Mouse (Mus musculus) layer of hippocampus, postnatal 25 days (tissue): ENCODE data around the gene Klrb1. TPM values are rescaled to one million over a fixed set of nuclear protein-coding genes. Genes with fewer than 3 reads are reported as not detected.
"Not testable (repeated sequence)": the region's sequence is repeated elsewhere in the genome, so short reads cannot be mapped to it uniquely, and the experiment has no call there.

Source experiments
- DNase-seq, 2 experiments: peaks; one replicate each; pipeline ENCODE4 v3.0.0; 2022; ENCODE audit warnings: mixed read lengths in 2 of 2, low spot score in 1 of 2; ENCODE audit errors: extremely low spot score in 1 of 2
- total RNA-seq, 2 experiments: library from RNA; stranded (reverse); gene quantifications; 2 replicates each; pipeline ENCODE4 v1.2.3; 2021

Gene Klrb1
- total RNA-seq, result 1 to 10 TPM; 1.2 to 1.4 TPM

DNA sequence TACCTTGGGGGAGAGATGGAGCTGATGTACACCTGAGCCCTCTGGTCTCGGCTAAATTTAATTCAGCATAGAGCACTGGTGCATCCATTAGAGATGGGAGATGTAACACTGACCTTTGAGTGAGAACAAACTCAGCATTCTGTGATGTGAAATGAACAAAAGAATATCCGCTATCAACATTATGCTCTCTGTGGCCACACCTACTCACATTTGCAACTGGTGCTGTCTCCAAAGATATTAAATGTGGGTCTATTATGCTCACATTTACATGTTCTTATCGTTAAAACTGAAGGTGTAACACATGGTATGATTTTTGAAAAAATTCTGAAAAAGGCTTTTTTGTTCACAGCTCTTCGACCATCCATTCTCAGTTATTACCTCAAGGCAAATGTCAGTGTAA is at the start of gene Klrb1:
Klrb1 (minus strand) TSS at position 101 of the 400 bp plus-strand sequence.
- DNase-seq, result no peak

DNA sequence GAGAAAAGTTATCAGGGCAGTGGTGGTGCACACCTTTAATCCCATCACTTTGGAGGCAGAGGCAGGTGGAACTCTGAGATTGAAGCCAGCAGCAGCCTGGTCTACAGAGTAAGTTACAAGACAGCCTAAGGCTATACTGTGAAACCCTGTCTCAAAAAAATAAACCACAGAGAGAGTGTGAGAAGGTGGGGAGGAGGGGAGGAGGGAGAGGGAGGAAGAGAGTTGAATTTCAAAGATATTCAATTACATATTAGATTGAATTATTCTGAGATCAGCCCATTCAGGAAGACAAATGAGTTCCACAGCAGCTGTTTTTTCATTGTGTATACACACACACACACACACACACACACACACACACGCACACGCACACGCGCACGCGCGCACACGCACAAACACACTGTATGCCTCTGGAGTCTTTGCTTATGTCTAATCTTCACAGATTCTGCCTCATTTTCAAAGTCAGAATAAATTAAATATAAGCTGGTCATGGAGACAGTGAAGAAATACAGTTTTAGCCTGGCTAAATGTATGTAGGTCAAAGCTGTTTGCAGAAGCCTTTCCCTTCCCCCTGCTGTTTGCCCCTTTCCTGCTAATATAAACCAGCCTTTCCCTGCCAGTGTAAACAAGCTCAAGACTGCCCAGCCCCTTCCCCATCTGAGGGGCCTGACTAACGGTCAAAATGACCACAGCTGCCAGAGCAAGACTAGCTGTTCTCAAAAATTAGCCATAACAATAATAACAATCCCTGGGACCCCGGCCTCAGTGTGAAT is 46.8 kb upstream of the Klrb1 start:
- DNase-seq, result no peak

DNA sequence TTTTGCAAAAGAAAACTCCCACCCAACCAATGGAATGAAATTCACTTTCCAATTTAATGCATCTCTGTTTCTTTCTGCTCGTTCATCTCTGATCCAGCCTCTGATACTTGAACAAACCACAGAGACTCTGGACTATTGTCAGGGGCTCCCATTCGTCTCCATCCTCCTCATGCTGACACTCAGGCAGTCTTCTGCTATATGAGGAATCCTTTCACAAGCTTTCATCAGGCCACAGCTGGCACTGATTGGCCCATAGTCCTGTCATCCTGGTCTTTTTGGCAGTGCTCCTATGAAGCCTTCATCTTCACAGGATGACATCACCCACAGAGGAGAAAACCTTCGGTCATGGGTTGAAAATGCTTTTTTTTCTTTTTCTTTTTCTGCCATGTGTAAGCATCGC is 45.2 kb upstream of the Klrb1 start:
- no peak for DNase-seq

DNA sequence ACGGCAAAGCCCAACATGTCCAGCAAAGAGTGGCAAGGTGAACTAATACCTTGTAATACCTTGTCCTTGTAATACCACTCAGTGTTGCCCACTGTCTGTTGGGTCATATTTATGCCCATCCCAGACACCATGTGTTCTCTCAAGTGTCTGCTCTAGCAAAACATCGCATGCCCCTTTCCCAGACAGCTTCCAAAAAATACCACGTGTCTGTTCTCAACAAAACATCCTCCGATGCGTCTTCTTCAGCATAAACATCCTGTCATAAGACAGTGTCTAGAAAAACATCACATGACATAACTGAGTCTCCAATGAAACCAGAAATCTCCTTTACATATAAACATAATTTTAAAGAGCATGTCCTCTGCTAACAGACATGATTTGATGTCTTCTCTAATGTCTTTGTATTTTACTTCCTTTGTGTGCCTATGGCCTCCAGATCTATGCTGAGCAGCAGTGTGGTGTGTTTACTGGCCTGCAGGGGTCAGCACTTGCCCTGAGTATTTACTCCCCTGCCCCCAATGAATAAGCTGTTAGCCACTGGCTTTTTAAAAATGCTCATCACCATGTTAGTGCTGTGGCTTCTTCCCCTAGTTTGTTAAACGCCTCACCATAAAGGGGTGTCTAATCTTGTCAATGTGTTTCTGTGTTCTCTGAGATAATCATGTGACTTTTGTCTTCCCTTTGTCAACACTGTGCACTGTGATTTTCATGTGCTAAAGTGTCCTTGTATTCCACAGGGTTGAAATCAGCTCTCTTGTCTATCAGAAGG is 43.8 kb upstream of the Klrb1 start:
- DNase-seq, result peak in 1 of 2 experiments; percentile 15

DNA sequence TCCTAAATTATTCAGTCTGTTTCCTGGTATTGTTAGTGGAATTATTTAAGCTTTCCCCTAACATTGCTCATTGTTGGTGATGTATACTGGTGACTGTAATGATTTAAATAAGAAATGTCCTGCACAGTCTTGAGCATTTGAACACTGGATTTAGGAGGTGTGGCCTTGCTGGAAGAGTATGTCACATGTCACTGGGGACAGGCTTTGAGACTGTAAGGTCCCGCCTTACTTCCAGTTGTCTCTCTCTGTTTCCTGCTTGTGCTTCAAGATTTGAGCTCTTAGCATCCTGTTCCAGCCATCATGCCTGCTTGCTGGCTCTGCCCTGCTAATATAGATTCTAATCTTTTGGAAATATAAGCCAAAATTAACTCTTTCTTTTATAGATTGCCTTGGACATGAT is 42.4 kb upstream of the Klrb1 start:
- no peak for DNase-seq

DNA sequence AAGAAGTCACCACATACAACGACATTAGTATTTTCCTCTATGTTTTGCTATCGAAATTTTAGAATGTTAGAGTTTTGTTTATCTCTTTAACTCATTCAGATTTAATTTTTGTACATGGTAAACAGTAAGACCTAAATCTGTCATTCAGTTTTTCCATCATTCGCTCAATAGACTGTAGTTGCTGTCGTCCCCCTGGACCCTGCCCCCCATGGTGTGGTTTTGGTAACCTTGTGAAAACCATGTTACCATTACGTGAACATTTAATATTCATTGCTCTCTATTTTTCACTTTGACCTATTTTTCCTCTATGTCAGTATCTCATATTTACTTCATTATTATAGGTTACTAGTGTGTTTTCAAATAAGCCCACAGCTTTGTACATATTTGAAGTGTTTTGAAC is 41.7 kb upstream of the Klrb1 start:
- DNase-seq, result no peak

DNA sequence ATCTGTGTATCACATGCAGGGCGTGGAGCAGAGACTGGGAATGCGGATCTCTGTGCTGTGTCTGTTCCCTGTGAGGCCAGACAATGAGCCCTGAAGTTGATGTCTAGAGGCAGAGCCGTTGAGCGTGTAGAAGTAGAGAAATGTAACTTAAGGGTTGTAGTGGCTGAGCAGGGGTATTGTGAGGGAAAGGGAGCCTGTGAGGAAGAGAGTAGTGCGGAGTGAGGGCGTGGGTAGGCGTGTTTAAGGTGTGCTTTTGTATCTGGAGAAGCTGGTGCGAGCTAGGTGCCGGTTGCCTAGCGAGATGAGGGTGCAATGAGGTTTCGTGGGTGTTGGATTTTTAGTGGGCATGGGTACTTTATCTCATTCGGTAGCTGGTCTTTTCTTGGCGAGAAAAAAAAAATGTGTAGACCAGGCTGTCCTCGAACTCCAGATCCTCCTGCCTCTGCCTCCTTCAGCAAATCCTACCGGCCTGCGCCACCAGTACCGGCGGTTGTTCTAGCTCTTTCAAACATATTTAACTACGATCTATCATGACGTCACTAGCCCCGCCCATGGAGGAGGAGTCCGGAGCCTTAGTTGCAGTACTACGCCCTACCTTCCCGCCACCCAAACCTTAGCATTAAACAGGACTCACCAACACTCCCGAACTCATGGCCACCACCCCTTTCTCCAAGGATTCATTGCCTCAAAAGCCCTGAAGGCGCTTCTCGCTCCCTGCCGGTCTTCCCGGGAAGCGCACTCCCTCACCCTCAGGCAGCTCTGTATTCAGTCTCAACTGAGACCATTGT is 41.1 kb upstream of the Klrb1 start:
- peak; percentile 78 to 95 for DNase-seq

DNA sequence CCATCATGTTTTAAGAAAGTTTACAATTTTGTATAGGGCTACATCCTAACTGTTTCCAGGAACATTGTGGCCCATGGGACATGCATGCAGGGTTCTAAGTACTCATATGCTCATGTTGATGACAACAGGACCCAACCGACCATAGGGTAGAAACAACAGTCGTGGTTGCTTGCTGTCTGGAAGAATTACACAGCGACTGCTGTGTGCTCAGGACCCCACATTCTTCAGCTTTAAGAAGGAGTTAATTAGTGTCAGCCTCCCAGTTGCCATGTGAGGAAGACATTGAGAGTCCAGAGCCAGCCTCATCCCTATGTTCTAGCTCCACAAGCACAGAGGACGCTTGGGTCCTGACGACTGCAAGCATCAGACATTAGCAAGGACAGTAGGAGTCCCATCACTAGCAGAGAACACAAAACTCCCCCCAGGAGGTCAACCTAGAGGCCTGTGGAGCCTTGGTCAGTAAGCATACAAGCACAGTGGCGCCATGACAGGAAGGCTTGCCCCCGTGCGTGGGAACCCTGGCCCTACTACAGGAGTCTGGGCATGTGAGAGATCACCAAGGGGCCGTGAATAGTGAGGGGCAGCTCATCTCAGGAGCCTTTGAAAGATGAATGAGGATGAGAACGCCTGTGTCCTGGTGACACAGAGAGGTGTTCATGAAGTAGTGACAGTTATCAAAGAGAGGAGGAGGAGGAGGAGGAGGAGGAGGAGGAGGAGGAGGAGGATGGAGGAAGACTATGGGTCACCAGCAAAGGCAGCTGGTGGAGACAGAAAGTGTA is 40.2 kb upstream of the Klrb1 start:
- DNase-seq, result not testable (repeated sequence)

DNA sequence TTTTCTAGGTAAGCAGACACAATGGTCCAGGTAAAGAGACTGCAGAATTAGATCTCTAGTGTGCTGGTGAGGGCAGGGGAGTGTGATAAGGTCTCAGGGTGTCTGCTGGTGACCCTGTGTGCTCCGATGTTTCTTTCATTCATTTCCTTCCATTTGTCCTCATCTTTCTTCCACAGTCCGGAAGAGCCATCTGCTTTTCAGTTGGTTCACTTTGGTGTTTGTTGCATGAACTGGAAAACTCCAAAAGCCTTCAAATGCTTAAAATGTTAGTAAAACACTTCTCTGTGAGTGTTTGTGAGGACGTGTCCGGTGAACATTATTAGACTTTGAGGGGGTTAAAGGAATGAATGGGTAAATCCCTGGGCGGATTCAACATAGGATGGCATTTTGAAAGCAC is 38.3 kb upstream of the Klrb1 start:
- no peak for DNase-seq

DNA sequence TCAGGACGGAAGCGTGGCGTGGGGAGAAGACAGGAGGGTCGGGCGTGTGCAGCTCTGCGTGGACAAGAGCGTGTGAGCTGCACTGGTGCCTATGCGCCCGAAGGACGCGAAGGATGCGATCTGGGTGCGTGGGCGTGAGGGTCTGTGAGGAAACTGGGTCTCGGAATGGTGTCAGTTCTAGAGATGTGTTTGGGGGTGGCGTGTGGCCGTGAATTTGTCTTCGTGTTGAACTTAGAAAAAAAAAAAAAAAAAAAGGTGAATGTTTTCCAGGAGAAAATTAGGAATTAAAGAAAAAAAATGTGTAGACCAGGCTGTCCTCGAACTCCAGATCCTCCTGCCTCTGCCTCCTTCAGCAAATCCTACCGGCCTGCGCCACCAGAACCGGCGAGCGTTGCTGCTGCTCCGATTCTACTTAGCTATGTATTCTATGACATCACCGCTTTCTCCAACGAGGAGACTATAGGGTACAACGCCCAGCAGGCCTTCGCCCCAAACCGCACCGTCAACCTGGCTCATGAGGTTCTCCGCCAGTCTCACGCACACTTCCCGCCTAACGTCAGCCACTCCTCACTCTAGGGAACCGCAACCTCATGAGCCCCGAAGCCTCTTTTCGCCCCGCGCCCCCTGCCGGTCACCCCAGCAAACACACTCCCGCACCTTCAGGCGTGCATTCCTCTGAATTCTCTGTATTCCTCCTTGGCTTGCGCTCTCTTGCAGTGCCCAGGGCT is 37.7 kb upstream of the Klrb1 start:
- peak; percentile 93 to 94 for DNase-seq

DNA sequence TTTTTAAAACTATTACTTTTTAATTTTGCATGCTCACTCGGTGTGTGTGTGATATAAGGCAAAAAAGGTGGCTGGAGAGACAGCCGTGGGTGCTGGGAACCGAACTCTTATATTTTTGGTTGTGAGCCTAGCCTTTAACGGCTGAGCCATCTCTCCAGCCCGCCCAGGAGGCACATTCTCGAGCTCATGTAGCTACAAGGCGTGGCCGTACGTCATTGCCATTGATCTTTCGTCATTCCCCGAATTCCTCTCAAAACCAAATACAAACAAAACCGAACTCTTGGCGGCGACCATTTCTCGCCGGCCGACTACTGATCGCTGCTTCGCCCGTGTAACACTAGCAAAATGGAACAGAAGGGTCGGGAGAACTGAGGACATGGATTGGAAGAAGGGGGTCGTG is 37.2 kb upstream of the Klrb1 start:
- peak; percentile 98 to 99 for DNase-seq

DNA sequence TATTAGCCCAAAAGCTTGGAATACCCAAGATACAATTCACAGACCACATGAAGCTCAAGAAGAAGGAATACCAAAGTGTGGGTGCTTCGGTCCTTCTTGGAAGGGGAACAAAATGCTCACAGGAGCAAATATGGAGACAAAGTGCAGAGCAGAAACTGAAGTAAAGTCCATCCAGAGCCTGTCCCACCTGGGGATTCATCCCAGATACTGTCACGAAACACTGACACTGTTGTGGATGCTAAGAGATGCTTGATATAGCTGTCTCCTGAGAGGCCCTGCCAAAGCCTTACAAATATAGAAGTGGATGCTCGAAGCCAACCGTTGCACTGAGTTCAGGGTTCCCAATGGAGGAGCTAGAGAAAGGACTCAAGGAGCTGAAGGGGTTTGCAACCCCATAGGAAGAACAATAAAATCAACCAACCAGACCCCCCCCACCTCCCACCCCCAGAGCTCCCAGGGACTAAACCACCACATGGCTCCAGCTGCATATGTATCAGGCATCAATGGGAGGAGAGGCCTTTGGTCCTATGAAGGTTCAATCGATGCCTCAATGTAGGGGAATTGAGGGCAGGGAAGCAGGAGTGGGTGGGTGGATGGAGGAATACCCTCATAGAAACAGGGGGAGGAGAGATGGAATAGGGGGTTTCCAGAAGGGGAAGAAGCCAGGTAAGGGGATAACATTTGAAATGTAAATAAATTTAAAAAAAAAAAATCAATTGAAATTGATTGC is 36.5 kb upstream of the Klrb1 start:
- DNase-seq, result no peak

DNA sequence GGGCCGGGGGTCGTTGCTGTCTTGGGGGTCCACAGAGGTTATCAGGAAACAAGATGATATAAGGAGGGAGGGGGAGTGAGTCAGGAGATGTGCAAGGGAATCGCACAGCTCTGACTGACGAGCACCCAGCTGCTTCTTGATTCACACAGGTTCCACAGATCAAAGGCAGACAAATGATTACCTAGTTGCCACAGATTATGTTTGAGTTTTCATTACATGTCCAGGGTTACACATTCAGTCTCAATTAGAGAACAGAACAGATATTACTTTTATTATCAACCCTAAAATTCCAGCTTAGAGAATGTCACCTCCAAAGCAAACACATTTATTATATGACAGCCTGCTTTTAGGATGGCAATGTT is 32.5 kb upstream of the Klrb1 start:
- not testable (repeated sequence) for DNase-seq

DNA sequence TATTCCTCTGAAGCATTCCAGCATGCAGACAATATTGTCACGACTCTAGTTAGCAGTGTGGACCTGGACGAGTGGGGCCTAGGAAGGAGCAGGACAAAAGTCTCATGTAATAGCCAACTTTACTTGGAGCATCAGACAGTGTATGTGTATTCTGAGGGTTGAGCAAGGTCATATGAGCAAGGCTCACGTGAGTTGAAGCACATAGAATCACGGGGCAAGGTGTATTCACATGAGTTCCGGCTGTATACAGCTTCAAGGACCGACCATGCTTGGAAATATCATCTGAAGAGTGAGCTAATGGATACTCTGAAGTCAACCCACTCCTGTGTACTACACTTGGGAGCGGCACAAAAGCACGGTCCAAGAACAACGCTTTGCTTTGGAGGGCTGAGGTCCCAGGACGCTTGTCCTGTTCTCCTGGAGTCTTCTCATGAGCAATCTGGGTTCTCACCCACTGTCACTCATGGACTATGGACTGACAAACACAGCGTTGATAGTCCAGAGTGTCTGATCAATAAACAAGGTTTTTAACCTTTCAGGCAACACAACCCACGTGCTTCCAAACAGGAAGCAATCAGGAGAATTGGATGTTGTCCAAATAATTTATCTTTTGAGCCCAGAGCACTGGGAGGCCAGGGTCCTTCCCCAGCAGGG is 32.0 kb upstream of the Klrb1 start:
- DNase-seq, result not testable (repeated sequence)

DNA sequence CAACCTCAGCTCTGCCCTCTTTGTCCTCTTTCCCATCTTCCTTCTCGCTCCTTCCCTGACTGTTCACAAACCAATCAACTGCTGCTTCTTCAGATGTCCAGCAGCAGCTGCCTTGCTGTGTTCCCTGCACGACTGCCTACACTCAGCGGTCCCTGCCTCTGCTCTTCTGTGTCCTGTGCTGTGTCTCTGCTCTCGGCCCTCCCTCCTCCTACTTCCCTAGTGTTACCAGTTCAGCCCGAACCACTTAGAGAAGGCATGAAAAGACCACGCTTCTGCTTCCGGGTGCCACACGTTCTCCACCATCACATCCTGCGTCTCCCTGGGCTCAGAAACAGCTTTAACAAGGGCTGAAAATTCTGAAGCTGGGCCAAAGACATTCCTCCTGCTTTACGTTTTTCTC is 31.4 kb upstream of the Klrb1 start:
- peak in 1 of 2 experiments; percentile 10 for DNase-seq

DNA sequence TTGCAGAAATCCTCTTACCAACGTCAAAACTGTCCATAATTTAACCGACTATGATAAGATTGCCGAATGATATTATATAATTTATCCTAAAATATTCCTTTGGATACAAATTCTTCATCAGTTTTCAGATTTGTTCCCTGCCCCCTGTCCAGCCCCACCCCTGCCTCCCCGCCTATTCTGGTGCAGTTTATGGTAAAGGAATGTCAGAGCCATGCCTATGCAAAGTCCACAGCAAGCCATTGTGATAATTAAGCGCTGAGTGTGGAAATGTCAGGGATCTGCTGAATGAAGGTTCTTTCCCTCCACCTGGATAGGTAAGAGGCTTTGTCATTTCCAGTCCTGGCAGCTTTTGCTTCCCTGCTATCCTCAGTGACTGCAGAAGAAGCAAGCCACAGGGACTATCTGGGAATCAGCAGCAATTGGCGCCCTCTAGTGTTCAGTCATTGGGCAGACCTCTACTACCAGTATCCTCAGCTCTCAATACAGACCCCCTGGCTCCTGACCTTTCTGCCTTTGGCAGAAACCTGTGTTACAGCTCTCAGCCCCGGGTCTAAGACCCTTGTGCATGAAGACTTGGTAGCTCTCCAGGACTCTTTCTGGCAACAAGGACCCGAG is 30.9 kb upstream of the Klrb1 start:
- peak; percentile 65 to 80 for DNase-seq

DNA sequence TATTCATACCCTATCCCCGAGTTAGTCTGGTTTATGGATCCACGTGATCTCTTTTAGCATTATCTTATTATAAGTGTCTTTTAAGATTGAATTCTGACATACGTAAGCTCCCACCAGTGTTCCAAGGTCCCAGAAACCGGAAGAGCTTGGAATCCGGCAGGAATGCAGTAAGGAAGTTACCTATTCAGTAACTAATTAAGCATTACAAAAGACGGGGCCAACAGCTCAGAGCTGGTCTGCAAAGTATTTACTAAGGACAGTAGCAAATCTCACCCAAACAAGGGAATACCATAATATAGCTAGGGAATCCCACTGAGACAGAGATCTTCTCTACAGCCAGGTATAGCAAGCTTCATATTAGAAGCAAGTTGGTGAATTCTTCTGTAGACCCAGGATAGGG is 24.1 kb upstream of the Klrb1 start:
- DNase-seq, result not testable (repeated sequence)

DNA sequence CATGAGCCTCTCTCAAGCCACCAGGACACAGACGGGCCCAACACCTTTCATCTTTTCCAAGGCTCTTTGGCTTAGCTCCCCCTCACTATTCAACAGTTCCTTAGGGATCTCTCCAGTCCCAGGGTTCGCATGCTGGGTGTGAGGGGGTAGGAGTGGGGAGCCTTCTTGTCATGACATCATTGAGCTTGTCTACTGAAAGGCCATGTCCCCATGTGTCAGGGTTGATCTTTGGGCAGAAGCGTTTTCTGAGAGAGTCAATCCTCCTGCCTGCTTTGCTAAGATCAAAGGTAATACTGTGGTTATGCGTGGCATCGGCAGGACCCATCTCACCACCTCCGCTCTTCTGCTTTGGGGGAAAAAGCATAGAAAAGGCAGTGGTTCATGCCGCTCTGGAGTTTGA is 14.6 kb upstream of the Klrb1 start:
- DNase-seq, result no peak
